8 mouse cellular contexts compared by ENCODE assay signal in genomic region chr3:88456746-88457532, GRCm38 (mm10). TPM values are rescaled to one million over a fixed set of nuclear protein-coding genes. Genes with fewer than 3 reads are reported as not detected.
A peak's percentile ranks its signal among the peaks of the same experiment; 100 is the strongest.
DNase-seq lines count a peak whose midpoint lies in the region; ATAC-seq and TF ChIP-seq lines count a peak whose summit lies in the region.

No protein-coding gene starts in this region.

- no peak overlapping the region for H3K4me2 ChIP-seq in kidney, embryonic 14.5 days (replicated peaks; ENCODE audit: low read depth, low read length)
- no peak overlapping the region for H3K4me2 ChIP-seq in intestine, postnatal 0 days (replicated peaks; ENCODE audit: low read depth)
- peak overlapping the region; percentile 66 for H3K4me2 ChIP-seq in neural tube, embryonic 15.5 days

- DNase-seq in kidney, adult 2 months = peak; percentile 61
- no peak for DNase-seq in embryonic facial prominence, embryonic 10.5 days (ENCODE audit: low spot score)
- no peak for DNase-seq in cerebellum, postnatal 36 days
- no peak for DNase-seq in spleen, adult 12 weeks (ENCODE audit: low spot score)
- DNase-seq in natural killer cell, adult 2 months (ENCODE audit: low spot score in 2 of 2) = no peak

- H3K9ac ChIP-seq in kidney, embryonic 14.5 days (ENCODE audit: low read depth, low read length) = no peak overlapping the region
- H3K9ac ChIP-seq in intestine, postnatal 0 days (ENCODE audit: low read depth, low read length) = no peak overlapping the region
- peak overlapping the region; percentile 59 for H3K9ac ChIP-seq in neural tube, embryonic 15.5 days (replicated peaks)

- H3K36me3 ChIP-seq in kidney, adult 2 months (ENCODE audit: control insufficient read depth, insufficient read depth, low read length) = no peaks in the 10 kb centered on the region; the same call in 1 of the 2 replicates
- H3K36me3 ChIP-seq in kidney, embryonic 14.5 days (ENCODE audit: control insufficient read depth, insufficient read depth, low read length) = no peaks in the 10 kb centered on the region
- no peaks in the 10 kb centered on the region for H3K36me3 ChIP-seq in embryonic facial prominence, embryonic 10.5 days (replicated peaks)
- H3K36me3 ChIP-seq in intestine, postnatal 0 days (ENCODE audit: control insufficient read depth, insufficient read depth) = peaks cover 9% of the 10 kb centered on the region
- peaks cover 17% of the 10 kb centered on the region for H3K36me3 ChIP-seq in neural tube, embryonic 15.5 days

- no peak for TF ChIP-seq POLR2A in kidney, adult 2 months (IDR thresholded peaks at IDR 0.05; ENCODE audit: low read depth, low read length)

- no peaks in the 10 kb centered on the region for H3K9me3 ChIP-seq in kidney, embryonic 14.5 days (ENCODE audit: control insufficient read depth, low read length)
- no peaks in the 10 kb centered on the region for H3K9me3 ChIP-seq in embryonic facial prominence, embryonic 10.5 days
- H3K9me3 ChIP-seq in intestine, postnatal 0 days (ENCODE audit: control insufficient read depth) = no peaks in the 10 kb centered on the region
- no peaks in the 10 kb centered on the region for H3K9me3 ChIP-seq in neural tube, embryonic 15.5 days (replicated peaks)

- no peak for ATAC-seq in kidney, embryonic 14.5 days (ENCODE audit: low FRiP score, low TSS enrichment)
- ATAC-seq in intestine, postnatal 0 days = peak; percentile 15; the same call in 1 of the 2 replicates
- no peak for ATAC-seq in neural tube, embryonic 15.5 days (ENCODE audit: low FRiP score)

- no peak for TF ChIP-seq CTCF in kidney, adult 2 months (conservative IDR thresholded peaks at IDR 0.05; ENCODE audit: insufficient read depth, insufficient read length, low read depth, low read length)
- no peak for TF ChIP-seq CTCF in intestine, postnatal 0 days (IDR thresholded peaks at IDR 0.05; ENCODE audit: low read depth)

- H3K4me1 ChIP-seq in kidney, adult 2 months (ENCODE audit: control insufficient read depth, insufficient read depth, low read length) = peaks cover 27% of the 10 kb centered on the region
- H3K4me1 ChIP-seq in kidney, embryonic 14.5 days (ENCODE audit: control insufficient read depth, insufficient read depth, low read length) = peaks cover 7% of the 10 kb centered on the region
- H3K4me1 ChIP-seq in embryonic facial prominence, embryonic 10.5 days = peaks cover 50% of the 10 kb centered on the region
- H3K4me1 ChIP-seq in intestine, postnatal 0 days (replicated peaks; ENCODE audit: control insufficient read depth, insufficient read depth, low read length) = peaks cover 7% of the 10 kb centered on the region; the same call in 1 of the 2 replicates
- peaks cover 36% of the 10 kb centered on the region for H3K4me1 ChIP-seq in neural tube, embryonic 15.5 days

- H3K4me3 ChIP-seq in kidney, adult 2 months (ENCODE audit: insufficient read depth, low read depth, low read length) = no peak overlapping the region
- H3K4me3 ChIP-seq in kidney, embryonic 14.5 days (ENCODE audit: low read length) = no peak overlapping the region
- no peak overlapping the region for H3K4me3 ChIP-seq in embryonic facial prominence, embryonic 10.5 days
- no peak overlapping the region for H3K4me3 ChIP-seq in intestine, postnatal 0 days (ENCODE audit: low read depth, low read length)
- H3K4me3 ChIP-seq in neural tube, embryonic 15.5 days (replicated peaks) = peak overlapping the region; percentile 49

- H3K27ac ChIP-seq in kidney, adult 2 months (ENCODE audit: insufficient read depth, low read depth, low read length) = peak overlapping the region; percentile 92
- no peak overlapping the region for H3K27ac ChIP-seq in kidney, embryonic 14.5 days (ENCODE audit: low read depth, low read length)
- 0 out of 2 replicates have a peak overlapping the region, but pooled peaks have one; percentile 5 for H3K27ac ChIP-seq in embryonic facial prominence, embryonic 10.5 days (replicated peaks)
- H3K27ac ChIP-seq in intestine, postnatal 0 days (ENCODE audit: low read depth, low read length) = peak overlapping the region; percentile 95
- peak overlapping the region; percentile 54; the same call in 1 of the 2 replicates for H3K27ac ChIP-seq in neural tube, embryonic 15.5 days (replicated peaks)

- no peaks in the 10 kb centered on the region for H3K27me3 ChIP-seq in kidney, adult 2 months (replicated peaks; ENCODE audit: control insufficient read depth, insufficient read depth, low read length)
- H3K27me3 ChIP-seq in kidney, embryonic 14.5 days (ENCODE audit: control insufficient read depth, insufficient read depth, low read length) = no peaks in the 10 kb centered on the region
- peaks cover 83% of the 10 kb centered on the region for H3K27me3 ChIP-seq in embryonic facial prominence, embryonic 10.5 days (replicated peaks; ENCODE audit: low read depth, poor library complexity, severe bottlenecking)
- peaks cover 5% of the 10 kb centered on the region for H3K27me3 ChIP-seq in intestine, postnatal 0 days (replicated peaks; ENCODE audit: control insufficient read depth, insufficient read depth, low read length)
- H3K27me3 ChIP-seq in neural tube, embryonic 15.5 days (replicated peaks) = 0 out of 2 replicates have a peak, but pooled peaks cover 1% of the 10 kb centered on the region

- WGBS in kidney, adult 2 months = 57% methylated on average over 7 of the region's 7 CpGs
- WGBS in kidney, embryonic 14.5 days = 66% methylated on average over 7 of the region's 7 CpGs
- 69% methylated on average over 7 of the region's 7 CpGs for WGBS in embryonic facial prominence, embryonic 10.5 days
- WGBS in intestine, postnatal 0 days = 59% methylated on average over 7 of the region's 7 CpGs
- WGBS in neural tube, embryonic 15.5 days = 70% methylated on average over 7 of the region's 7 CpGs

RNA-seq across cellular contexts. Expression of gene Sema4a, which starts 4.0 kb away (rescaled TPM):
- 176 and 197 TPM in 2 replicates for polyA plus RNA-seq in kidney, adult 2 months (2012; rRNA removed)
- 5.7 and 10.0 TPM in 2 replicates for polyA plus RNA-seq in kidney, embryonic 14.5 days (2014; fragmentation: Nextera tagmentation; extraction: Ambion mirVana)
- 5.9 and 7.1 TPM in 2 replicates for polyA plus RNA-seq in embryonic facial prominence, embryonic 10.5 days (2016; fragmentation: Nextera tagmentation; extraction: Ambion mirVana)
- polyA plus RNA-seq in intestine, postnatal 0 days (2015; fragmentation: Nextera tagmentation; extraction: Ambion mirVana) = 93.1 and 101 TPM in 2 replicates
- 28.2 and 28.8 TPM in 2 replicates for polyA plus RNA-seq in neural tube, embryonic 15.5 days (2015; fragmentation: Nextera tagmentation; extraction: Ambion mirVana)

RNA-seq across cellular contexts. Expression of gene Slc25a44, which starts 32.0 kb away (rescaled TPM):
- 38.3 and 42.7 TPM in 2 replicates for polyA plus RNA-seq in kidney, adult 2 months (2012; rRNA removed)
- 13.1 and 19.4 TPM in 2 replicates for polyA plus RNA-seq in kidney, embryonic 14.5 days (2014; fragmentation: Nextera tagmentation; extraction: Ambion mirVana)
- polyA plus RNA-seq in embryonic facial prominence, embryonic 10.5 days (2016; fragmentation: Nextera tagmentation; extraction: Ambion mirVana) = 17.5 and 17.6 TPM in 2 replicates
- polyA plus RNA-seq in intestine, postnatal 0 days (2015; fragmentation: Nextera tagmentation; extraction: Ambion mirVana) = 30.4 and 31.7 TPM in 2 replicates
- polyA plus RNA-seq in neural tube, embryonic 15.5 days (2015; fragmentation: Nextera tagmentation; extraction: Ambion mirVana) = 33.6 and 36.4 TPM in 2 replicates

RNA-seq across cellular contexts. Expression of gene Pmf1, which starts 46.8 kb away (rescaled TPM):
- polyA plus RNA-seq in kidney, adult 2 months (2012; rRNA removed) = 33.9 and 34.4 TPM in 2 replicates
- 169 and 181 TPM in 2 replicates for polyA plus RNA-seq in kidney, embryonic 14.5 days (2014; fragmentation: Nextera tagmentation; extraction: Ambion mirVana)
- polyA plus RNA-seq in embryonic facial prominence, embryonic 10.5 days (2016; fragmentation: Nextera tagmentation; extraction: Ambion mirVana) = 184 and 194 TPM in 2 replicates
- polyA plus RNA-seq in intestine, postnatal 0 days (2015; fragmentation: Nextera tagmentation; extraction: Ambion mirVana) = 61.2 and 62.5 TPM in 2 replicates
- polyA plus RNA-seq in neural tube, embryonic 15.5 days (2015; fragmentation: Nextera tagmentation; extraction: Ambion mirVana) = 25.8 and 52.7 TPM in 2 replicates

RNA-seq across cellular contexts. Expression of gene Lmna, which starts 52.8 kb away (rescaled TPM):
- polyA plus RNA-seq in kidney, adult 2 months (2012; rRNA removed) = 55.2 and 73.2 TPM in 2 replicates
- polyA plus RNA-seq in kidney, embryonic 14.5 days (2014; fragmentation: Nextera tagmentation; extraction: Ambion mirVana) = 41.6 and 55.7 TPM in 2 replicates
- 15.2 and 17.9 TPM in 2 replicates for polyA plus RNA-seq in embryonic facial prominence, embryonic 10.5 days (2016; fragmentation: Nextera tagmentation; extraction: Ambion mirVana)
- polyA plus RNA-seq in intestine, postnatal 0 days (2015; fragmentation: Nextera tagmentation; extraction: Ambion mirVana) = 92.5 and 96.5 TPM in 2 replicates
- 70.3 and 78.7 TPM in 2 replicates for polyA plus RNA-seq in neural tube, embryonic 15.5 days (2015; fragmentation: Nextera tagmentation; extraction: Ambion mirVana)
